Mouse (Mus musculus): Measurements from ENCODE around the gene Srsf4.

Gene Srsf4

GRCm38 (mm10) chr4:131873293-131874168 lies at the start of gene Srsf4:
Gene Srsf4 (plus strand): TSS chr4:131873617.
- peak; percentile 85 for DNase-seq (ENCODE audit: low spot score)

- no peak for DNase-seq (ENCODE audit: low spot score)
Observed at GRCm38 (mm10) chr4:131824939-131825338, 48.5 kb upstream of the Srsf4 start.

- no peak for DNase-seq (ENCODE audit: low spot score)
Observed at GRCm38 (mm10) chr4:131825830-131826229, 47.6 kb upstream of the Srsf4 start.

- DNase-seq (ENCODE audit: low spot score) = no peak
Observed at GRCm38 (mm10) chr4:131826905-131827304, 46.5 kb upstream of the Srsf4 start.

GRCm38 (mm10) chr4:131829123-131829522 lies 44.3 kb upstream of the Srsf4 start:
- DNase-seq (ENCODE audit: low spot score) = no peak

- DNase-seq (ENCODE audit: low spot score) = no peak
Observed at GRCm38 (mm10) chr4:131831546-131832045, 41.8 kb upstream of the Srsf4 start.

- DNase-seq (ENCODE audit: low spot score) = no peak
Observed at GRCm38 (mm10) chr4:131832759-131833407, 40.5 kb upstream of the Srsf4 start.

GRCm38 (mm10) chr4:131833971-131834609 lies 39.3 kb upstream of the Srsf4 start:
- DNase-seq (ENCODE audit: low spot score) = no peak

GRCm38 (mm10) chr4:131836351-131836881 lies 37.0 kb upstream of the Srsf4 start:
- DNase-seq (ENCODE audit: low spot score) = no peak

GRCm38 (mm10) chr4:131836891-131837491 lies 36.4 kb upstream of the Srsf4 start:
- DNase-seq (ENCODE audit: low spot score) = no peak

- peak; percentile 94 for DNase-seq (ENCODE audit: low spot score)
Observed at GRCm38 (mm10) chr4:131837872-131838524, 35.4 kb upstream of the Srsf4 start, which contains the start of gene Ptpru. Gene Ptpru (minus strand): TSS chr4:131838288.

GRCm38 (mm10) chr4:131843290-131843743 lies 30.1 kb upstream of the Srsf4 start, which contains the start of gene Mecr:
Gene Mecr (plus strand): TSS chr4:131843470.
- DNase-seq (ENCODE audit: low spot score) = peak; percentile 95

- no peak for DNase-seq (ENCODE audit: low spot score)
Observed at GRCm38 (mm10) chr4:131845991-131846778, 27.2 kb upstream of the Srsf4 start.

- DNase-seq (ENCODE audit: low spot score) = no peak
Observed at GRCm38 (mm10) chr4:131848082-131848481, 25.3 kb upstream of the Srsf4 start.

GRCm38 (mm10) chr4:131849986-131850638 lies 23.3 kb upstream of the Srsf4 start:
- no peak for DNase-seq (ENCODE audit: low spot score)

- DNase-seq (ENCODE audit: low spot score) = no peak
Observed at GRCm38 (mm10) chr4:131854950-131855349, 18.5 kb upstream of the Srsf4 start.

GRCm38 (mm10) chr4:131860492-131861340 lies 12.7 kb upstream of the Srsf4 start:
- peak; percentile 74 for DNase-seq (ENCODE audit: low spot score)

- no peak for DNase-seq (ENCODE audit: low spot score)
Observed at GRCm38 (mm10) chr4:131861341-131861739, 12.1 kb upstream of the Srsf4 start.
